8 mouse cellular contexts compared by ENCODE assay signal in genomic region chr13:9765537-9765851, GRCm38 (mm10). TPM values are rescaled to one million over a fixed set of nuclear protein-coding genes. Genes with fewer than 3 reads are reported as not detected.
DNase-seq lines count a peak whose midpoint lies in the region; ATAC-seq lines count a peak whose summit lies in the region.

No protein-coding gene starts in this region.

- no peak overlapping the region for H3K27ac ChIP-seq in liver, embryonic 11.5 days (ENCODE audit: low read depth, low read length)
- H3K27ac ChIP-seq in embryonic facial prominence, embryonic 12.5 days, result peak overlapping the region; percentile 100; the same call in 1 of the 2 replicates
- peak overlapping the region; percentile 99; the same call in 1 of the 2 replicates for H3K27ac ChIP-seq in intestine, embryonic 15.5 days
- peak overlapping the region; percentile 100 for H3K27ac ChIP-seq in neural tube, embryonic 13.5 days (replicated peaks)

- H3K4me2 ChIP-seq in liver, embryonic 11.5 days, result peak overlapping the region; percentile 77
- H3K4me2 ChIP-seq in embryonic facial prominence, embryonic 12.5 days (replicated peaks), result peak overlapping the region; percentile 77
- H3K4me2 ChIP-seq in intestine, embryonic 15.5 days (replicated peaks), result peak overlapping the region; percentile 74
- H3K4me2 ChIP-seq in neural tube, embryonic 13.5 days, result peak overlapping the region; percentile 64

- H3K4me3 ChIP-seq in liver, embryonic 11.5 days (ENCODE audit: low read depth, low read length), result peak overlapping the region; percentile 95
- H3K4me3 ChIP-seq in embryonic facial prominence, embryonic 12.5 days, result peak overlapping the region; percentile 94
- H3K4me3 ChIP-seq in intestine, embryonic 15.5 days (replicated peaks), result peak overlapping the region; percentile 93
- H3K4me3 ChIP-seq in neural tube, embryonic 13.5 days, result peak overlapping the region; percentile 98

- no peaks in the 10 kb centered on the region for H3K9me3 ChIP-seq in liver, embryonic 11.5 days (ENCODE audit: control insufficient read depth, low read length)
- H3K9me3 ChIP-seq in embryonic facial prominence, embryonic 12.5 days, result no peaks in the 10 kb centered on the region
- no peaks in the 10 kb centered on the region for H3K9me3 ChIP-seq in intestine, embryonic 15.5 days
- H3K9me3 ChIP-seq in neural tube, embryonic 13.5 days, result no peaks in the 10 kb centered on the region

- peak overlapping the region; percentile 99; the same call in 1 of the 2 replicates for H3K9ac ChIP-seq in liver, embryonic 11.5 days (ENCODE audit: low read depth, low read length)
- peak overlapping the region; percentile 99 for H3K9ac ChIP-seq in embryonic facial prominence, embryonic 12.5 days
- H3K9ac ChIP-seq in intestine, embryonic 15.5 days, result peak overlapping the region; percentile 100; the same call in 1 of the 2 replicates
- peak overlapping the region; percentile 100 for H3K9ac ChIP-seq in neural tube, embryonic 13.5 days

- WGBS in liver, embryonic 11.5 days, result 13% methylated on average over 4 of the region's 4 CpGs
- WGBS in embryonic facial prominence, embryonic 12.5 days, result 6% methylated on average over 4 of the region's 4 CpGs
- WGBS in intestine, embryonic 15.5 days, result 6% methylated on average over 4 of the region's 4 CpGs
- WGBS in neural tube, embryonic 13.5 days, result 3% methylated on average over 4 of the region's 4 CpGs

- no peak for ATAC-seq in liver, embryonic 11.5 days (replicated peaks; ENCODE audit: low FRiP score)
- no peak for ATAC-seq in embryonic facial prominence, embryonic 12.5 days (ENCODE audit: insufficient number of reproducible peaks, insufficient read depth, low FRiP score, low TSS enrichment)
- peak; percentile 2; the same call in 1 of the 2 replicates for ATAC-seq in intestine, embryonic 15.5 days
- ATAC-seq in neural tube, embryonic 13.5 days (ENCODE audit: low read depth), result no peak

- H3K27me3 ChIP-seq in liver, embryonic 11.5 days (replicated peaks; ENCODE audit: control insufficient read depth, insufficient read depth, low read length), result no peaks in the 10 kb centered on the region
- H3K27me3 ChIP-seq in embryonic facial prominence, embryonic 12.5 days, result no peaks in the 10 kb centered on the region
- no peaks in the 10 kb centered on the region for H3K27me3 ChIP-seq in intestine, embryonic 15.5 days (replicated peaks)
- no peaks in the 10 kb centered on the region for H3K27me3 ChIP-seq in neural tube, embryonic 13.5 days

- H3K36me3 ChIP-seq in liver, embryonic 11.5 days (ENCODE audit: control insufficient read depth, insufficient read depth, low read length), result no peaks in the 10 kb centered on the region
- no peaks in the 10 kb centered on the region for H3K36me3 ChIP-seq in embryonic facial prominence, embryonic 12.5 days
- no peaks in the 10 kb centered on the region for H3K36me3 ChIP-seq in intestine, embryonic 15.5 days
- no peaks in the 10 kb centered on the region for H3K36me3 ChIP-seq in neural tube, embryonic 13.5 days

- DNase-seq in liver, embryonic 11.5 days (ENCODE audit: low spot score), result no peak
- no peak for DNase-seq in liver
- no peak for DNase-seq in frontal cortex, postnatal 25 days (ENCODE audit: low spot score in 2 of 2)
- no peak for DNase-seq in layer of hippocampus, adult 9-11 months
- no peak for DNase-seq in left cerebral cortex, adult 18-20 months (ENCODE audit: low spot score in 2 of 2)

- H3K4me1 ChIP-seq in liver, embryonic 11.5 days (replicated peaks; ENCODE audit: control insufficient read depth, insufficient read depth, low read length), result peaks cover 12% of the 10 kb centered on the region
- peaks cover 42% of the 10 kb centered on the region for H3K4me1 ChIP-seq in embryonic facial prominence, embryonic 12.5 days
- peaks cover 10% of the 10 kb centered on the region for H3K4me1 ChIP-seq in intestine, embryonic 15.5 days (replicated peaks)
- H3K4me1 ChIP-seq in neural tube, embryonic 13.5 days (replicated peaks), result peaks cover 38% of the 10 kb centered on the region

RNA-seq across cellular contexts. Expression of gene Zmynd11, which starts 0.4 kb away (rescaled TPM):
- polyA plus RNA-seq in liver, embryonic 11.5 days (2014; fragmentation: Nextera tagmentation; extraction: Ambion mirVana), result 66.0 and 69.8 TPM in 2 replicates
- polyA plus RNA-seq in embryonic facial prominence, embryonic 12.5 days (2016; fragmentation: Nextera tagmentation; extraction: Ambion mirVana), result 138 and 142 TPM in 2 replicates
- 78.1 and 87.9 TPM in 2 replicates for polyA plus RNA-seq in intestine, embryonic 15.5 days (2015; fragmentation: Nextera tagmentation; extraction: Ambion mirVana)
- 104 and 120 TPM in 2 replicates for polyA plus RNA-seq in neural tube, embryonic 13.5 days (2015; fragmentation: Nextera tagmentation; extraction: Ambion mirVana)
- total RNA-seq in left cerebral cortex, adult 18-20 months (2021), result 100 to 1,000 TPM; 227 to 249 TPM
